Mouse (Mus musculus) heart, postnatal 0 days (tissue): ENCODE measurements around the gene Dnm3.

Experiments
- CTCF ChIP-seq: IDR thresholded peaks from 2 replicates; pipeline ENCODE4 v1.5.1; 2016; ENCODE audit warnings: antibody characterized with exemption, control low read depth, low read depth
- EP300 ChIP-seq: IDR thresholded peaks from 2 replicates; pipeline ENCODE4 v1.6.1; 2016; ENCODE audit warnings: antibody characterized with exemption, low read depth

GRCm38 (mm10) chr1:162388442-162389165 is 89.2 kb downstream of the Dnm3 start:
- no peak for TF ChIP-seq CTCF
- no peak for TF ChIP-seq EP300
